Comparison of ENCODE assay signal across 28 mouse cellular contexts in genomic region chr8:83408496-83408895, GRCm38 (mm10). TPM values are rescaled to one million over a fixed set of nuclear protein-coding genes. Genes with fewer than 3 reads are reported as not detected.
"Had no signal": no experiment of that assay in that cellular context is flagged by ENCODE, and none has a peak within 500 bp of the region (broad histone marks: within the 10 kb centered on the region; RNA-seq: fewer than 3 reads in every experiment).

No protein-coding gene starts in this region.

- DNase-seq: heart, postnatal 10 days; heart, postnatal 14 days; heart, postnatal 36 days; heart, postnatal 4 days; kidney, adult 11 months; kidney, adult 18-20 months; kidney, adult 2 months; kidney, adult 8-10 months; kidney, adult 9 months; kidney, postnatal 10 days; kidney, postnatal 14 days; kidney, postnatal 25 days; kidney, postnatal 36 days; kidney, postnatal 4 days; layer of hippocampus, adult 9-11 months; layer of hippocampus, postnatal 36 days had no signal

- H3K4me1 ChIP-seq: heart, embryonic 13.5 days; heart, embryonic 15.5 days; hindbrain, embryonic 10.5 days; hindbrain, embryonic 12.5 days; hindbrain, embryonic 13.5 days; hindbrain, embryonic 15.5 days; intestine, embryonic 15.5 days; kidney, embryonic 15.5 days had no signal

- H3K36me3 ChIP-seq: heart, embryonic 13.5 days; heart, embryonic 15.5 days; hindbrain, embryonic 10.5 days; hindbrain, embryonic 12.5 days; hindbrain, embryonic 13.5 days; hindbrain, embryonic 15.5 days; intestine, embryonic 15.5 days; kidney, embryonic 15.5 days had no signal

- H3K4me3 ChIP-seq: heart, embryonic 13.5 days; heart, embryonic 15.5 days; hindbrain, embryonic 10.5 days; hindbrain, embryonic 12.5 days; hindbrain, embryonic 13.5 days; hindbrain, embryonic 15.5 days; intestine, embryonic 15.5 days; kidney, embryonic 15.5 days; layer of hippocampus, adult 2 months; left cerebral cortex, adult 2 months had no signal

- H3K27me3 ChIP-seq: hindbrain, embryonic 12.5 days; hindbrain, embryonic 13.5 days; hindbrain, embryonic 15.5 days; intestine, embryonic 15.5 days; kidney, embryonic 15.5 days had no signal

- H3K9me3 ChIP-seq: heart, embryonic 13.5 days; heart, embryonic 15.5 days; hindbrain, embryonic 10.5 days; hindbrain, embryonic 12.5 days; hindbrain, embryonic 13.5 days; hindbrain, embryonic 15.5 days; intestine, embryonic 15.5 days; kidney, embryonic 15.5 days had no signal

RNA-seq across cellular contexts. Expression of gene Clgn, which starts 18.8 kb away (rescaled TPM):
- total RNA-seq: heart, postnatal 10 days; heart, postnatal 14 days; heart, postnatal 36 days; heart, postnatal 4 days; hematopoietic stem cell, adult 5-6 weeks had no signal
- polyA plus RNA-seq: heart, postnatal 0 days had no signal
